Mouse (Mus musculus) brain, embryonic 14.5 days (tissue): ENCODE data around the gene Pofut2. TPM values are rescaled to one million over a fixed set of nuclear protein-coding genes. Genes with fewer than 3 reads are reported as not detected.

Source experiments
- DNase-seq: peaks from one replicate; pipeline ENCODE4 v3.0.0-alpha.2; 2011; ENCODE audit warnings: low read depth
- CTCF ChIP-seq: fragments of 200-500 bp; IDR thresholded peaks from 2 replicates; pipeline ENCODE4 v1.5.1; 2012; ENCODE audit warnings: inconsistent platforms, mild to moderate bottlenecking, moderate library complexity, borderline replicate concordance; ENCODE audit not compliant: insufficient read depth, insufficient read length; ENCODE audit errors: extremely low read depth
- POLR2A ChIP-seq: fragments of 200-500 bp; IDR thresholded peaks from 2 replicates; pipeline ENCODE4 v1.6.1; 2012; ENCODE audit warnings: mild to moderate bottlenecking, inconsistent platforms, borderline replicate concordance; ENCODE audit not compliant: poor library complexity, insufficient read depth, insufficient read length, severe bottlenecking; ENCODE audit errors: extremely low read depth
- polyA plus RNA-seq: library from polyadenylated mRNA; depleted of rRNA; stranded (reverse); fragments of >200 nt; gene quantifications from 2 replicates; pipeline ENCODE4 v1.2.3, GENCODE M21; 2012

The Pofut2 gene
- polyA plus RNA-seq, 1 experiment = 49.2 TPM

- TF ChIP-seq CTCF (no peak), POLR2A (no peak)
Observed at GRCm38 (mm10) chr10:77219411-77220025, 39.5 kb upstream of the Pofut2 start.

DNA sequence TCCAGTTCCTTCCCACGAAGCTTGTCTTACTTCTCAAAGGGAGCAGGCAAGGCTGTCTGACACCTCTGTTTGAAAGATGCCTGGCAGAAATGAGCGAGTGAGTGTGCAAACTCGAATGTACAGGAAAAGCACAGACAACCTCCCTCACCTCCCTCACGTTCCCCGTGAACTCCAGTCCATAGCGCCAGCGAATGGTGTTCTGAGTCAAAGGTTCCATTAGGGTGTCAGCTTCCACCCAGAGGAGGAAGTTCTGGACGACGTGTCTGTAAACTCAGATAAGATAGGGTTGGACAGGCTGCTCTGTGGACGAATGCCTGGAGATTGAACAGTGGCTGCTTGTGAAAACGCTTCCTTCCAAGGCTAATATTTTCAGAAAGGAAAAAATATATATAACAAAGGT is 37.9 kb upstream of the Pofut2 start:
- no peak for DNase-seq
- TF ChIP-seq POLR2A (no peak), CTCF (no peak)

More at GRCm38 (mm10) chr10:77219411-77220025, 39.5 kb upstream of the Pofut2 start:
- DNase-seq = no peak

GRCm38 (mm10) chr10:77222963-77223552 is 36.0 kb upstream of the Pofut2 start:
- no peak for TF ChIP-seq CTCF
- no peak for DNase-seq

GRCm38 (mm10) chr10:77224390-77224789 is 34.6 kb upstream of the Pofut2 start:
- no peak for DNase-seq
- TF ChIP-seq POLR2A = no peak
- TF ChIP-seq CTCF = no peak

GRCm38 (mm10) chr10:77225414-77225813 is 33.6 kb upstream of the Pofut2 start:
- DNase-seq = peak; percentile 61
- no peak for TF ChIP-seq POLR2A
- TF ChIP-seq CTCF = no peak

GRCm38 (mm10) chr10:77225995-77226688 is 32.9 kb upstream of the Pofut2 start:
- TF ChIP-seq CTCF = no peak
- DNase-seq = no peak

- DNase-seq = no peak
- TF ChIP-seq CTCF = no peak
- TF ChIP-seq POLR2A = no peak
Observed at GRCm38 (mm10) chr10:77226691-77227367, 32.2 kb upstream of the Pofut2 start.

- no peak for DNase-seq
- TF ChIP-seq CTCF (no peak), POLR2A (no peak)
Observed at GRCm38 (mm10) chr10:77227368-77227723, 31.7 kb upstream of the Pofut2 start.

GRCm38 (mm10) chr10:77229609-77230595 is 29.1 kb upstream of the Pofut2 start:
- DNase-seq = no peak
- no peak for TF ChIP-seq CTCF
- no peak for TF ChIP-seq POLR2A

- TF ChIP-seq POLR2A = no peak
- TF ChIP-seq CTCF = no peak
- DNase-seq = no peak
Observed at GRCm38 (mm10) chr10:77231861-77232755, 26.9 kb upstream of the Pofut2 start.

DNA sequence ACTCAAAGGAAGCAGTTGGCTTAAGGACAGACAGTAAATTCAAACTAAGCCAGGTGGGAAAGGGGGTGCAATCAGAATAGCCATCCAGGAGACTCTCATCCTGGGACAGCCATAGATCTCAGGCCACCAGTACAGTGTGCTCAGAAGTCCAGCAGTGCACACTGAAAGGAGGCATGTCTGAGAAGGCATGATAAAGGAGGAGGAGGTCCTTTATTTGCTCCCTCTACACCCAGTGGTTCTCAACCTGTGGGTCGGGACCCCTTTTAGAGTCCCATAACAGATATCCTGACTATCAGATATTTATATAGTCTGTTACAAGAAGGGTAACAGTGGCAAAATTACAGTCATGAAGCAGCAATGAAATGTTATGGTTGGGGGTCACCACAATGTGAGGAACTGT is 25.8 kb upstream of the Pofut2 start:
- no peak for TF ChIP-seq POLR2A
- no peak for DNase-seq
